Mouse (Mus musculus) heart, postnatal 36 days (tissue): ENCODE results near the gene Cxcl5. TPM values are rescaled to one million over a fixed set of nuclear protein-coding genes. Genes with fewer than 3 reads are reported as not detected.
A peak's percentile ranks its signal among the peaks of the same experiment; 100 is the strongest.

Experiments
- DNase-seq, 2 experiments: peaks; one replicate each; pipeline ENCODE4 v3.0.0; 2021 to 2022
- intact Hi-C: fragments of 180-260 bp; cut with DNase I; formaldehyde crosslinking; loops from one replicate; pipeline ENCODE4 v1.15.1; 2025
- total RNA-seq, 2 experiments: library from RNA; stranded (reverse); gene quantifications; 2 replicates each; pipeline ENCODE4 v1.2.3; 2021

Gene Cxcl5
- total RNA-seq, result under 1 TPM in 1 of 2 experiments, not detected in 1; 0.31 TPM

GRCm38 (mm10) chr5:90759077-90760065, at the start of gene Cxcl5:
Cxcl5 (plus strand) TSS chr5:90759360.
- intact Hi-C loops, result no loop called here
- DNase-seq, result peak in 1 of 2 experiments; percentile 8

GRCm38 (mm10) chr5:90711409-90711808, 47.8 kb upstream of the Cxcl5 start:
- no peak for DNase-seq

GRCm38 (mm10) chr5:90717937-90718336, 41.2 kb upstream of the Cxcl5 start:
- DNase-seq, result no peak
- intact Hi-C loops, result no loop called here

More at GRCm38 (mm10) chr5:90711409-90711808, 47.8 kb upstream of the Cxcl5 start:
- intact Hi-C loops, result no loop called here

- intact Hi-C loops, result no loop called here
- no peak for DNase-seq
These were observed 36.5 kb upstream of the Cxcl5 start for GRCm38 (mm10) chr5:90722656-90723055.

GRCm38 (mm10) chr5:90728254-90728653, 30.9 kb upstream of the Cxcl5 start:
- no peak for DNase-seq
- intact Hi-C loops, result no loop called here

GRCm38 (mm10) chr5:90731480-90731879, 27.7 kb upstream of the Cxcl5 start:
- intact Hi-C loops, result no loop called here
- DNase-seq, result no peak

- no peak for DNase-seq
- intact Hi-C loops, result no loop called here
These were observed 17.1 kb upstream of the Cxcl5 start for GRCm38 (mm10) chr5:90742029-90742428.

GRCm38 (mm10) chr5:90753934-90754333, 5.2 kb upstream of the Cxcl5 start:
- DNase-seq, result no peak
- intact Hi-C loops, result no loop called here

GRCm38 (mm10) chr5:90758020-90758605, 1.0 kb upstream of the Cxcl5 start:
- intact Hi-C loops, result no loop called here
- peak in 1 of 2 experiments; percentile 31 for DNase-seq

GRCm38 (mm10) chr5:90760303-90760702, 1.1 kb downstream of the Cxcl5 start:
- intact Hi-C loops, result no loop called here
- DNase-seq, result no peak

- intact Hi-C loops, result no loop called here
- no peak for DNase-seq
These were observed 1.7 kb downstream of the Cxcl5 start for GRCm38 (mm10) chr5:90760844-90761243.

- intact Hi-C loops, result no loop called here
- no peak for DNase-seq
These were observed 2.7 kb downstream of the Cxcl5 start for GRCm38 (mm10) chr5:90761834-90762233.

- intact Hi-C loops, result no loop called here
- DNase-seq, result no peak
These were observed 4.9 kb downstream of the Cxcl5 start for GRCm38 (mm10) chr5:90763912-90764665.

- intact Hi-C loops, result loop anchor here (5.0 kb wide), 1 partner anchor 104 kb away; no protein-coding TSS in a partner anchor
These were observed 6.9 kb downstream of the Cxcl5 start for GRCm38 (mm10) chr5:90765821-90766606.

GRCm38 (mm10) chr5:90768218-90768617, 9.1 kb downstream of the Cxcl5 start, which contains the start of gene Ppbp:
Ppbp (plus strand) TSS chr5:90768518.
- intact Hi-C loops, result loop anchor here (5.0 kb wide), 1 partner anchor 106 kb away; no protein-coding TSS in a partner anchor
- DNase-seq, result no peak

More at GRCm38 (mm10) chr5:90765821-90766606, 6.9 kb downstream of the Cxcl5 start:
- no peak for DNase-seq

GRCm38 (mm10) chr5:90771369-90771768, 12.2 kb downstream of the Cxcl5 start:
- no peak for DNase-seq

GRCm38 (mm10) chr5:90771880-90772653, 12.9 kb downstream of the Cxcl5 start, which contains the start of gene Pf4:
Pf4 (plus strand) TSS chr5:90772435.
- intact Hi-C loops, result loop anchor here (5.0 kb wide), 2 partner anchors 115 to 130 kb away; partner anchors contain the start of gene Cxcl2
- DNase-seq, result peak; percentile 46 to 47

More at GRCm38 (mm10) chr5:90771369-90771768, 12.2 kb downstream of the Cxcl5 start:
- intact Hi-C loops, result loop anchor here (5.0 kb wide), 2 partner anchors 116 to 131 kb away; partner anchors contain the start of gene Cxcl2

- DNase-seq, result no peak
- intact Hi-C loops, result no loop called here
These were observed 16.4 kb downstream of the Cxcl5 start for GRCm38 (mm10) chr5:90775562-90775961.

- intact Hi-C loops, result no loop called here
- DNase-seq, result no peak
These were observed 18.5 kb downstream of the Cxcl5 start for GRCm38 (mm10) chr5:90777621-90778020.
